Mouse (Mus musculus) stomach, adult 2 months (tissue): Measurements from ENCODE around the gene Tlnrd1. TPM values are rescaled to one million over a fixed set of nuclear protein-coding genes. Genes with fewer than 3 reads are reported as not detected.

Experiments used
- polyA plus RNA-seq: library from polyadenylated mRNA; depleted of rRNA; stranded (reverse); fragments of >200 nt; gene quantifications from 2 replicates; pipeline ENCODE4 v1.2.3, GENCODE M21; 2012; rRNA removed

The Tlnrd1 gene
- 30.6 and 48.4 TPM in 2 replicates for polyA plus RNA-seq

DNA sequence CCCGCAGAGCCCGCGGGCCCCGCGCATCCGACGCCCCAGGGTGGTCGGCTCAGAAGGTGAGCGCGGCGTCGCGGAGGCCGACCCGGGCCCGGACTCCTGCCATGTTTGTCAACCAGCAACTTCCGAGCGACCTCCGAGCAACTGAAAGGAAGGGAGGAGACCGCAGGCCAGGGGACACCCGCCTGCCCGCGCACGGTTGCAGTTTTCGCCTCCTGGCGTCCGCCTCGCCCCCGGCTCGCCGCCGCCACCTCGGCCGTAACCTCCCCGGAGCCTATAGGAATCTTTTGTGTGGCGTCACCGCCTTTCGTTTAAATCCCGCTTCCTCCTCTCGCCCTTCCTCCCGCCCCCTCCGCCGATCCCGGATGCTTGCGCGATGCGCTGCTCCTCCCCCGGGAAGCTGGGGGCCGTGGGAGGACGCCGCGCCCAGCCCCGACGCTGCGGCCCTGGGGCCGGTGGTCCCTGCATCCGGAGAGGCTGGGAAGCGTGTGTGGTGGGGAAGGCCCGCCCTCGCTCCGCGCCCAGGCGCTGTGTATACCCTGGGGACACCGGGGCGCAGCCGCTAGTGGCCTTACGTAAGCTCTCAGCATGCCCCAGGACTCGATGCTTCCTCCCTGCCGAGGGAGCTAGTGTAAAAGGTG, at the start of gene Tlnrd1, which contains the start of gene Mesd:
Gene Tlnrd1, minus strand, starts transcription at position 285 of the 638 bp plus-strand sequence.
Gene Mesd, plus strand, starts transcription at position 446 of the 638 bp plus-strand sequence.

Other genes starting within 250 kb of the Tlnrd1 start
- gene Il16, start 138.6 kb downstream of the Tlnrd1 start, polyA plus RNA-seq: 0.94 and 1.1 TPM in 2 replicates
- not detected in 2 replicates for gene Cfap161, start 89.4 kb downstream of the Tlnrd1 start, polyA plus RNA-seq
- 1.9 and 2.4 TPM in 2 replicates for gene Mesd, start 161 bp upstream of the Tlnrd1 start, polyA plus RNA-seq
- gene Cemip, start 202.2 kb upstream of the Tlnrd1 start, polyA plus RNA-seq: 0.20 and 0.28 TPM in 2 replicates